Mouse (Mus musculus): ENCODE results near the gene Elmod3.

- TF ChIP-seq CTCF (IDR thresholded peaks at IDR 0.05; ENCODE audit: borderline replicate concordance, insufficient read depth, low read length) (no peak), POLR2A (IDR thresholded peaks at IDR 0.05; ENCODE audit: low read depth, low read length) (no peak)
Observed at GRCm38 (mm10) chr6:72527070-72527469, 71.1 kb downstream of the Elmod3 start.
